Mouse (Mus musculus): Measurements from ENCODE around the gene Kif13a. TPM values are rescaled to one million over a fixed set of nuclear protein-coding genes. Genes with fewer than 3 reads are reported as not detected.

The Kif13a gene
- polyA plus RNA-seq, 1 experiment from 2014 or later: 14.5 TPM

GRCm38 (mm10) chr13:46832956-46833355, 96.7 kb downstream of the Kif13a start:
- Histone ChIP-seq H3K4me2 (no peak overlapping the region), H3K9me3 (no peaks in the 10 kb centered on the region), H3K9ac (no peak overlapping the region), H3K36me3 (peaks cover 50% of the 10 kb centered on the region), H3K27me3 (no peaks in the 10 kb centered on the region), H3K4me1 (no peaks in the 10 kb centered on the region; the same call in 1 of the 2 replicates), H3K27ac (peak overlapping the region; percentile 49; the same call in 1 of the 2 replicates), H3K4me3 (no peak overlapping the region)
- no peak for ATAC-seq (ENCODE audit: insufficient number of reproducible peaks, insufficient read depth, low FRiP score, low TSS enrichment, low read depth)
- WGBS: 76% methylated on average over 3 of the region's 3 CpGs

DNA sequence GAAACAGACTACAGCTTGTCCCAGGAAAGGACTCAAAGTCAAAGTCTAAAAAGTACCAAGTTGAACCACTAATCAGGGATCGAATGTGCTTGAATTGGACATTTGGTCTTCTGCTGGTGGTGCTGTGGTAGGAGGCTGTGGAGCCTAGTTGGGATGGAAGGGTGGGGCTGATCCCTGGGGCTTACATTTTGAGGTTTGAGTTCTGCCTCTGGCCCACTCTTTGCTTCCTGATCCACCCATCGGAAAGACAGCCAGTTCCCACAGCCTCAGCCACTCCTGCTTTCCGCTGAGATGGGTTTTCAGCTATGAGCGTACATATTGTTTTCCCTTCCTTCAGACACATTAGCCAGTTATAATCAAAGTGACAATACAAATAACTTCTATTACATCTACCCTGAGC, 106.4 kb downstream of the Kif13a start:
- Histone ChIP-seq H3K27ac (no peak overlapping the region), H3K9ac (no peak overlapping the region), H3K9me3 (peaks cover 4% of the 10 kb centered on the region; the same call in 1 of the 2 replicates), H3K4me3 (no peak overlapping the region), H3K4me2 (no peak overlapping the region), H3K27me3 (no peaks in the 10 kb centered on the region), H3K4me1 (peaks cover 11% of the 10 kb centered on the region; the same call in 1 of the 2 replicates), H3K36me3 (peaks cover 56% of the 10 kb centered on the region)
- no peak for ATAC-seq (ENCODE audit: insufficient number of reproducible peaks, insufficient read depth, low FRiP score, low TSS enrichment, low read depth)
- 84% methylated on average over 4 of the region's 4 CpGs for WGBS

DNA sequence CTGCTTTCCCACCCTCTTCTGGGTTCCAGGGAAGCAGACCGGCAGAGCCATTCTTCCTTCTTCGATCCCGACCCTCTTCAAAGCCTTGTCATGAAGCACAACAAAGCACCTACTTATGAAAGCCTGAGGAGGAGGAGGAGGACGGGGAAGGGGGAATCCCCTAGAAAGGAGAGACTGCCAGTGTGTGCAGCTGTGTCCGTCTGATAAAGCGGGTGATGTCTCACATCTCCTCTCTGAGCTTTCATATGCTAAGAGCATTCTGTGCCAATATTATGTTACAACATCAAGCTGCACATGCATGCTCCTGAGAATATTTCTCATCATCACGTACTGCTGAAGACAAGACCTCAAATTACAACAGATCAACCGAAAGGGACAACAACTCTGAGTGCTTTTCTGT, 107.5 kb downstream of the Kif13a start:
- ATAC-seq (ENCODE audit: insufficient number of reproducible peaks, insufficient read depth, low FRiP score, low TSS enrichment, low read depth): no peak
- Histone ChIP-seq H3K4me3 (no peak overlapping the region), H3K4me2 (no peak overlapping the region), H3K36me3 (peaks cover 51% of the 10 kb centered on the region), H3K27me3 (no peaks in the 10 kb centered on the region), H3K4me1 (peaks cover 11% of the 10 kb centered on the region; the same call in 1 of the 2 replicates), H3K9me3 (peaks cover 4% of the 10 kb centered on the region; the same call in 1 of the 2 replicates), H3K9ac (no peak overlapping the region), H3K27ac (no peak overlapping the region)
- 73% methylated on average over 8 of the region's 8 CpGs for WGBS

- H3K4me3 ChIP-seq: no peak overlapping the region
- H3K4me1 ChIP-seq: peaks cover 13% of the 10 kb centered on the region; the same call in 1 of the 2 replicates
- no peaks in the 10 kb centered on the region for H3K27me3 ChIP-seq
- H3K4me2 ChIP-seq: no peak overlapping the region
- H3K27ac ChIP-seq: no peak overlapping the region
- no peaks in the 10 kb centered on the region for H3K9me3 ChIP-seq
- no peak overlapping the region for H3K9ac ChIP-seq
- no peak for ATAC-seq (ENCODE audit: insufficient number of reproducible peaks, insufficient read depth, low FRiP score, low TSS enrichment, low read depth)
- peaks cover 48% of the 10 kb centered on the region for H3K36me3 ChIP-seq
- WGBS: 80% methylated on average over 13 of the region's 13 CpGs
These were observed 109.9 kb downstream of the Kif13a start for GRCm38 (mm10) chr13:46819729-46820223.

DNA sequence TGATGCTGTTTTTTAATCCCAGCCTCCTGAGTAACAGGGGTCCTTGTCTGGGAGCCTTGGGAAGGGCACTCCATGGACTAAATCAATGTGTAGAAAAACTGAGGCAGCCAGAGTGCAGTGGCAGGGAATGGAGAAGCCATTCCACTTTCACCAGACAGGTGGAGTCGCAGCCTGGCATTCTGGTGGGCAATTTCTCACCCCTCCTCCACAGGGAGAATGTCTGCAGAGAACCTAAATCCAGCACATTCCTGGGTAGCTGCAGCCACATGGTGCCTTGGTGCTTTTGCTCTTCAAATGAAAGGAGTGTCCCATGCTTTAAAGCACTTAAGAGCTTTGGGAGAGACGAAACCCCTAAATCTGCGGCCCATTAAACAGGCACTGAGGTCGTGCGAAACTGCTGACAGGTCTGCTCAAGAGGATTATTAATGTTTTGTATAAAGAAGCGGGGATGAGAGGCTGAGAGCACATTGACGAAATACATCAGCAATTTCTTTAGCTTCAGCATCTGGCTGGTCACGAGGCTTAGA, 110.4 kb downstream of the Kif13a start:
- 66% methylated on average over 8 of the region's 8 CpGs for WGBS
- Histone ChIP-seq H3K4me1 (peaks cover 13% of the 10 kb centered on the region; the same call in 1 of the 2 replicates), H3K4me3 (no peak overlapping the region), H3K9ac (no peak overlapping the region), H3K4me2 (no peak overlapping the region), H3K9me3 (no peaks in the 10 kb centered on the region), H3K27ac (no peak overlapping the region), H3K36me3 (peaks cover 46% of the 10 kb centered on the region), H3K27me3 (no peaks in the 10 kb centered on the region)
- 0 out of 2 replicates have a peak, but pooled peaks have one; percentile 37 for ATAC-seq (ENCODE audit: insufficient number of reproducible peaks, insufficient read depth, low FRiP score, low TSS enrichment, low read depth)

DNA sequence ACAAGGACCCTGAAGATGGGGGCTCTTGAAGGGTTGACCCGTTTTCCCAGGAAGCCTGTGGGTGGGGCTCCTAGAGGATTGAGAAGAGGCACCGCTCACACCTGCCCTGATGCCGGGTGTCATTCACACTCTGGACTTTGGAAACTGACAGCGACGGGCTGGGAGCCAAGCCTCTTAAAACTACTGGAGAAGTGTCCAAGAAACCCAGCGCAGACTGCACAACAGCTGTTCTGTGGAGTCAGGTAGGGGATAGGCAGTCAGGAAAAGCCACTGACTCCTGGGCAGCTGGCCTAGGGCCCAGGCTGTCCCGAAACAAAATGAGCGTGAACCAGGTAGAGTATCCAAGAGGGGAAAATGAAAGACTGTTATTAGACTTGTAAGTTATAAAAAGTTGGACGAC, 111.3 kb downstream of the Kif13a start:
- WGBS: 81% methylated on average over 9 of the region's 9 CpGs
- ATAC-seq (ENCODE audit: insufficient number of reproducible peaks, insufficient read depth, low FRiP score, low TSS enrichment, low read depth): no peak
- Histone ChIP-seq H3K27me3 (no peaks in the 10 kb centered on the region), H3K36me3 (peaks cover 46% of the 10 kb centered on the region), H3K27ac (no peak overlapping the region), H3K9me3 (no peaks in the 10 kb centered on the region), H3K4me2 (no peak overlapping the region), H3K9ac (no peak overlapping the region), H3K4me1 (peaks cover 13% of the 10 kb centered on the region; the same call in 1 of the 2 replicates), H3K4me3 (no peak overlapping the region)

- H3K4me3 ChIP-seq: no peak overlapping the region
- 0 out of 2 replicates have a peak, but pooled peaks cover 3% of the 10 kb centered on the region for H3K4me1 ChIP-seq
- H3K4me2 ChIP-seq: no peak overlapping the region
- H3K9ac ChIP-seq: no peak overlapping the region
- peaks cover 77% of the 10 kb centered on the region for H3K36me3 ChIP-seq
- WGBS: 96% methylated on average over 15 of the region's 15 CpGs
- H3K27ac ChIP-seq: no peak overlapping the region
- no peaks in the 10 kb centered on the region for H3K9me3 ChIP-seq
- no peak for ATAC-seq (ENCODE audit: insufficient number of reproducible peaks, insufficient read depth, low FRiP score, low TSS enrichment, low read depth)
- H3K27me3 ChIP-seq: no peaks in the 10 kb centered on the region
These were observed 117.0 kb downstream of the Kif13a start for GRCm38 (mm10) chr13:46812648-46813184.

DNA sequence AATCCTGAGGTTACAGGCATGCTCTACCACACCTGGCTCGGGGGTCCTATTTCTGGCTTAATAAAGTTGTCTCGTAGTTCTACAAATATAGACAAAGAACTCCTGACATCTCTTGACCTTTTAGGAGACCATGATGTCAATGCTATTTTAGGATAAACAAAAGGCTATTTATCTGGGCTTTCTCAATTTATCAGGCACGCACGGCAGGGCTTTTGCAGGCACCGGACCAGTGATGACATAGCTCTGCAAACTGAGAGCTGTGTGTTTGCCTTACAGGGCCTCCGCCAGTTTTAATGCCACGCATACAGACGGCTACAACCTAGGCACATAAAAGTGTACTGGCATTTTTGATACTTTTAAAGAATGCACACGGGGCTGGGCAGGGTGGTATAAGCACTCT, 118.0 kb downstream of the Kif13a start:
- H3K4me1 ChIP-seq: no peaks in the 10 kb centered on the region
- no peaks in the 10 kb centered on the region for H3K9me3 ChIP-seq
- no peak for ATAC-seq (ENCODE audit: insufficient number of reproducible peaks, insufficient read depth, low FRiP score, low TSS enrichment, low read depth)
- no peak overlapping the region for H3K9ac ChIP-seq
- WGBS: 81% methylated on average over 9 of the region's 9 CpGs
- H3K4me3 ChIP-seq: no peak overlapping the region
- peaks cover 79% of the 10 kb centered on the region for H3K36me3 ChIP-seq
- H3K4me2 ChIP-seq: no peak overlapping the region
- no peaks in the 10 kb centered on the region for H3K27me3 ChIP-seq
- no peak overlapping the region for H3K27ac ChIP-seq

DNA sequence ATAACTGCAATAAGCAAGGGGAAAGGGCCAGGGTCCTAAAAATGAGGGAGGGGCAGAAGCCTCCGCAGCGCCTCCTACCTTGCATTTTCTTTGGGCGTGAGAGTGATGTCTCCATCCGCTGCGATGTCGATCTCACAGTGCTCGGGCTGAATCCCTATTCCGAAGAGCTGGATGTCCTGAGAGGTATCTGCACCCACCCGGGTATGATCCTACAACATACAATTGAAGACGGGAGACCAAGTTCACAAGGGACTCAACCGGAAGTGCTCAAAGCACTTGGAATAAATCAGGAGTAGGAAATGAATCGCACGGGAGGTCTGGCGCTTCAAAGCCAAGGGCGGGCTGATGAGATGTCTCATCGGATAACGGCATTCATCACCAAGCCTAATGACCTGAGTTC, 119.1 kb downstream of the Kif13a start:
- H3K27me3 ChIP-seq: no peaks in the 10 kb centered on the region
- peaks cover 74% of the 10 kb centered on the region for H3K36me3 ChIP-seq
- no peak overlapping the region for H3K4me2 ChIP-seq
- ATAC-seq (ENCODE audit: insufficient number of reproducible peaks, insufficient read depth, low FRiP score, low TSS enrichment, low read depth): no peak
- 96% methylated on average over 17 of the region's 17 CpGs for WGBS
- no peaks in the 10 kb centered on the region for H3K9me3 ChIP-seq
- no peak overlapping the region for H3K9ac ChIP-seq
- H3K27ac ChIP-seq: no peak overlapping the region
- H3K4me1 ChIP-seq: no peaks in the 10 kb centered on the region
- H3K4me3 ChIP-seq: no peak overlapping the region

GRCm38 (mm10) chr13:46810098-46810497, 119.6 kb downstream of the Kif13a start:
- no peak overlapping the region for H3K27ac ChIP-seq
- H3K4me3 ChIP-seq: no peak overlapping the region
- no peak for ATAC-seq (ENCODE audit: insufficient number of reproducible peaks, insufficient read depth, low FRiP score, low TSS enrichment, low read depth)
- no peak overlapping the region for H3K9ac ChIP-seq
- H3K4me1 ChIP-seq: no peaks in the 10 kb centered on the region
- WGBS: 88% methylated on average over 12 of the region's 12 CpGs
- H3K27me3 ChIP-seq: no peaks in the 10 kb centered on the region
- no peaks in the 10 kb centered on the region for H3K9me3 ChIP-seq
- H3K36me3 ChIP-seq: peaks cover 69% of the 10 kb centered on the region
- H3K4me2 ChIP-seq: no peak overlapping the region

DNA sequence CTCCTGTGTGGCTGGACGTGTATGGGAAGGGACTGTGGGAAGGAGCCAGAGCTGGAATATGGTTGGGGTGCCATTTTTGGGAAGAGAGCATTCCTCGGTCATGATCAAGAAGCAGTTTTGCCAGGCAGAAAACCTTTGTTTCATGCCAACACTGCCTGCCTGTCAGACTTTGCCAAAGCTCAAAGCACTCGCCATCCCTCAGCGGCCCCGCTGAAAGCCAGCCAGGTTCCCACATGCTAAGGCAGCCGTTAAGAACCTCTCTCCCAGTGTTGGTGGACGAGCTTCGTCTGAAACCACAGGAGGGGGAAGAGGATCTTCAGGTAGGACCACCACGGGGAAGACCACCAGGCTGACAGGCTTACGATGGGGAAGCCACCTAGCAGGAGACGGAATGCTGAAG, 121.8 kb downstream of the Kif13a start:
- Histone ChIP-seq H3K27ac (no peak overlapping the region), H3K9me3 (no peaks in the 10 kb centered on the region), H3K4me2 (no peak overlapping the region), H3K27me3 (no peaks in the 10 kb centered on the region), H3K9ac (no peak overlapping the region), H3K4me1 (no peaks in the 10 kb centered on the region), H3K36me3 (peaks cover 49% of the 10 kb centered on the region), H3K4me3 (no peak overlapping the region)
- no peak for ATAC-seq (ENCODE audit: insufficient number of reproducible peaks, insufficient read depth, low FRiP score, low TSS enrichment, low read depth)
- WGBS: 88% methylated on average over 11 of the region's 11 CpGs

DNA sequence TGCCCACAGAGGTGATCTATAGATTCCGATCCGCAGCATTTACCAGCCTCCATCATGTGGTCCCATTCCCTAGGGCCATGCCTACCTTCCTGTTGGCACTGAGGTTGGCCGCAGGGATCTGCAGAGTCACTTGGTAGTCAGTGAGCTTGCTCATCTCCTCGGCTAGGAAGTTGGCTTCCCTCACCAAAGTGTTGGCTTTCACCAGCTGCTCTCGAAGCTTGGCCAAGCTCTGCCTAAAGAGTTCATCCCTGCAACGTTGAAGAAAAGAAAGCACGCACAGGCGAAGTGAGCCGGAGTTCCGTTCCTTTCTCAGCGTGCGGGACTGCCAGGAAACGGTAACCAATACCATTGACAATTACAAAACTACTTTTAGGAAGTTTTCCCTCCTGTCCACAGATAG, 128.5 kb downstream of the Kif13a start:
- Histone ChIP-seq H3K4me3 (no peak overlapping the region), H3K27ac (no peak overlapping the region), H3K4me2 (no peak overlapping the region), H3K36me3 (peaks cover 30% of the 10 kb centered on the region), H3K27me3 (no peaks in the 10 kb centered on the region), H3K9me3 (no peaks in the 10 kb centered on the region), H3K9ac (no peak overlapping the region), H3K4me1 (no peaks in the 10 kb centered on the region; the same call in 1 of the 2 replicates)
- no peak for ATAC-seq (ENCODE audit: insufficient number of reproducible peaks, insufficient read depth, low FRiP score, low TSS enrichment, low read depth)
- 92% methylated on average over 13 of the region's 13 CpGs for WGBS
